Mouse (Mus musculus) stomach, postnatal 0 days (tissue): ENCODE measurements around the gene Mettl11b.

Experiments used
- CTCF ChIP-seq: IDR thresholded peaks from 2 replicates; pipeline ENCODE4 v1.5.1; 2016; ENCODE audit warnings: antibody characterized with exemption, low read depth, mild to moderate bottlenecking, moderate library complexity
- EP300 ChIP-seq: optimal IDR thresholded peaks from 2 replicates; pipeline ENCODE3; 2016; ENCODE audit warnings: antibody characterized with exemption

- TF ChIP-seq CTCF (no peak), EP300 (no peak)
Observed at GRCm38 (mm10) chr1:163670702-163671101, 54.3 kb downstream of the Mettl11b start.
